Mouse (Mus musculus) embryo, embryonic 11 days (tissue): ENCODE data around the gene Wbp1l.
A peak's percentile ranks its signal among the peaks of the same experiment; 100 is the strongest.

ENCODE experiments used
- DNase-seq: peaks from one replicate; pipeline ENCODE4 v3.0.0-alpha.2; 2015

Gene Wbp1l

GRCm38 (mm10) chr19:46662214-46662613 lies 63.3 kb downstream of the Wbp1l start:
- no peak for DNase-seq

- DNase-seq, result no peak
Measured at GRCm38 (mm10) chr19:46662784-46663183, 63.9 kb downstream of the Wbp1l start.

GRCm38 (mm10) chr19:46665474-46665873 lies 66.6 kb downstream of the Wbp1l start:
- peak; percentile 36 for DNase-seq

- DNase-seq, result no peak
Measured at GRCm38 (mm10) chr19:46667300-46667699, 68.4 kb downstream of the Wbp1l start.

- no peak for DNase-seq
Measured at GRCm38 (mm10) chr19:46668263-46668662, 69.4 kb downstream of the Wbp1l start.

GRCm38 (mm10) chr19:46669802-46670201 lies 70.9 kb downstream of the Wbp1l start:
- DNase-seq, result no peak

GRCm38 (mm10) chr19:46670691-46671090 lies 71.8 kb downstream of the Wbp1l start:
- peak; percentile 76 for DNase-seq

- no peak for DNase-seq
Measured at GRCm38 (mm10) chr19:46672766-46673418, 74.0 kb downstream of the Wbp1l start, which contains the start of gene Cyp17a1. Cyp17a1 (minus strand) TSS chr19:46673172.

GRCm38 (mm10) chr19:46675641-46676040 lies 76.8 kb downstream of the Wbp1l start:
- DNase-seq, result no peak

- DNase-seq, result no peak
Measured at GRCm38 (mm10) chr19:46679720-46680383, 81.0 kb downstream of the Wbp1l start.

- peak; percentile 94 for DNase-seq
Measured at GRCm38 (mm10) chr19:46689460-46690372, 90.8 kb downstream of the Wbp1l start, which contains the start of gene Borcs7. Borcs7 (plus strand) TSS chr19:46689906.

GRCm38 (mm10) chr19:46690387-46690786 lies 91.5 kb downstream of the Wbp1l start:
- no peak for DNase-seq

GRCm38 (mm10) chr19:46691078-46691477 lies 92.2 kb downstream of the Wbp1l start:
- DNase-seq, result no peak

GRCm38 (mm10) chr19:46693146-46693545 lies 94.3 kb downstream of the Wbp1l start:
- no peak for DNase-seq

GRCm38 (mm10) chr19:46696482-46696881 lies 97.6 kb downstream of the Wbp1l start:
- no peak for DNase-seq

GRCm38 (mm10) chr19:46696943-46697342 lies 98.1 kb downstream of the Wbp1l start:
- DNase-seq, result no peak

GRCm38 (mm10) chr19:46697840-46698517 lies 99.1 kb downstream of the Wbp1l start:
- peak; percentile 14 for DNase-seq

- DNase-seq, result no peak
Measured at GRCm38 (mm10) chr19:46699011-46699481, 100.2 kb downstream of the Wbp1l start.

GRCm38 (mm10) chr19:46701156-46701555 lies 102.3 kb downstream of the Wbp1l start:
- no peak for DNase-seq

GRCm38 (mm10) chr19:46705779-46706495 lies 107.1 kb downstream of the Wbp1l start:
- no peak for DNase-seq

GRCm38 (mm10) chr19:46706540-46707295 lies 107.8 kb downstream of the Wbp1l start:
- no peak for DNase-seq
